Mouse (Mus musculus) right cerebral cortex, postnatal 36 days (tissue): ENCODE measurements at regions not wholly inside any gene's neighbourhood (a gene's known extent, or its start where the extent isn't known, plus 50 kb on each side); places are given as distances from the start of the nearest gene placed in this dataset.
"Not testable (repeated sequence)": the region's sequence is repeated elsewhere in the genome, so short reads cannot be mapped to it uniquely, and the experiment has no call there.

ENCODE experiments used
- DNase-seq, 2 experiments: peaks; one replicate each; pipeline ENCODE4 v3.0.0; 2022; ENCODE audit warnings: low spot score in 2 of 2, mixed read lengths in 1 of 2

DNA sequence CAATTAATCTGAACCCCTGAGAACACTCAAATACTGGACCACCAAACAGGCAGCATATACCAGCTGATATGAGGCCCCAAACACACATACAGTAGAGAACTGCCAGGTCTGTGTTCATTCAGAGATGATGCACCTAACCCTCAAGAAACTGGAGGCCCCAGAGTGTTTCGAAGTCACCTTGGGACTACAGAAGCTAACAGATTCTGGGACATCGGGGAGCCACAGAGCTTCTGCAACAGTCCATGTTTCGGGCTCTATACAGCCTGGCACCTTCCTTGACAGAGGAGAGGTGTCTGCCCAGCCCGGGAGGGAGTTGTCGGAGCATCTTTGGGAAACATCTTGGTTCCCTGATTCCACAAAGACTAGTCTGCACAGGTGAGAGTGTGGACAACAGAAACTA lies 1259.3 kb upstream of the Ptprd start:
- DNase-seq: not testable (repeated sequence)

DNA sequence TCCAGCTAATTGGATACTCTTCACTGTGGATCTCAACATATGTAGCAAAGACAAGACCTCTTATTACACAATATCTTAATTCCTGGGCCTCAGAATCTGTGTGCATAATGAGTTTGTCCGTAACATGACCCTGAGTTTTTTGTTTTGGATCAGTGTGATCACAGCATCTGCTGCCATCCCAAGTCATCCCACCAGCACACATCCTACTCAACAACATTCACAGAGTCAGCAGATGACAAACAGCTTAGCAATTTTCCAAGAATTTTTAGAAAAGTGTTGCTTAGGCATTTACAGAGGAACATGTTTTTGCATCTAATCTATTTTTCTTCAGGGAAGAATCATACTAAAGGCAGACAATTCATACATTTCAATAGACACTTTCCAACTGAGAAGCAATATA lies 1251.8 kb upstream of the Ptprd start:
- DNase-seq: peak in 1 of 2 experiments; percentile 3
